Mouse (Mus musculus): ENCODE data around the gene Nova2.

Nova2 gene

GRCm38 (mm10) chr7:18987100-18987499 is 61.4 kb downstream of the Nova2 start, which contains the start of gene Nanos2:
Gene Nanos2 (plus strand): TSS chr7:18987400.
- no peak for DNase-seq (ENCODE audit: low spot score in 2 of 2)

- no peak for DNase-seq (ENCODE audit: low spot score in 2 of 2)
Measured at GRCm38 (mm10) chr7:18987747-18988146, 62.1 kb downstream of the Nova2 start.

- no peak for DNase-seq (ENCODE audit: low spot score in 2 of 2)
Measured at GRCm38 (mm10) chr7:18988780-18989179, 63.1 kb downstream of the Nova2 start.

GRCm38 (mm10) chr7:18989995-18990394 is 64.3 kb downstream of the Nova2 start:
- no peak for DNase-seq (ENCODE audit: low spot score in 2 of 2)

GRCm38 (mm10) chr7:18990601-18991295 is 65.1 kb downstream of the Nova2 start, which contains the start of gene Mypop:
Gene Mypop (plus strand): TSS chr7:18991245.
- DNase-seq (ENCODE audit: low spot score in 2 of 2), result peak; percentile 100

GRCm38 (mm10) chr7:18991660-18992293 is 66.1 kb downstream of the Nova2 start:
- DNase-seq (ENCODE audit: low spot score in 2 of 2), result no peak

GRCm38 (mm10) chr7:18992294-18992675 is 66.6 kb downstream of the Nova2 start:
- DNase-seq (ENCODE audit: low spot score in 2 of 2), result no peak

GRCm38 (mm10) chr7:18993036-18993435 is 67.3 kb downstream of the Nova2 start:
- no peak for DNase-seq (ENCODE audit: low spot score in 2 of 2)

- no peak for DNase-seq (ENCODE audit: low spot score in 2 of 2)
Measured at GRCm38 (mm10) chr7:18998835-18999234, 73.1 kb downstream of the Nova2 start.

GRCm38 (mm10) chr7:19000421-19000820 is 74.7 kb downstream of the Nova2 start:
- no peak for DNase-seq (ENCODE audit: low spot score in 2 of 2)

- no peak for DNase-seq (ENCODE audit: low spot score in 2 of 2)
Measured at GRCm38 (mm10) chr7:19001066-19001806, 75.5 kb downstream of the Nova2 start.

- no peak for DNase-seq (ENCODE audit: low spot score in 2 of 2)
Measured at GRCm38 (mm10) chr7:19001807-19002085, 76.1 kb downstream of the Nova2 start.

GRCm38 (mm10) chr7:19002115-19002514 is 76.4 kb downstream of the Nova2 start:
- DNase-seq (ENCODE audit: low spot score in 2 of 2), result no peak

- DNase-seq (ENCODE audit: low spot score in 2 of 2), result peak; percentile 68 to 84
Measured at GRCm38 (mm10) chr7:19002848-19003498, 77.3 kb downstream of the Nova2 start.

GRCm38 (mm10) chr7:19003902-19004630 is 78.4 kb downstream of the Nova2 start, which contains the start of gene Irf2bp1:
Gene Irf2bp1 (plus strand): TSS chr7:19004044.
- DNase-seq (ENCODE audit: low spot score in 2 of 2), result peak; percentile 89 to 92

GRCm38 (mm10) chr7:19004631-19005079 is 79.0 kb downstream of the Nova2 start:
- DNase-seq (ENCODE audit: low spot score in 2 of 2), result no peak

GRCm38 (mm10) chr7:19005417-19006121 is 79.9 kb downstream of the Nova2 start:
- DNase-seq (ENCODE audit: low spot score in 2 of 2), result no peak

GRCm38 (mm10) chr7:19006476-19006875 is 80.8 kb downstream of the Nova2 start:
- peak; percentile 76 to 81 for DNase-seq (ENCODE audit: low spot score in 2 of 2)

GRCm38 (mm10) chr7:19007026-19007977 is 81.6 kb downstream of the Nova2 start:
- DNase-seq (ENCODE audit: low spot score in 2 of 2), result no peak

- DNase-seq (ENCODE audit: low spot score in 2 of 2), result no peak
Measured at GRCm38 (mm10) chr7:19010581-19010980, 84.9 kb downstream of the Nova2 start.
